Mouse (Mus musculus) stomach, postnatal 0 days (tissue): Measurements from ENCODE around the gene Tpk1. TPM values are rescaled to one million over a fixed set of nuclear protein-coding genes. Genes with fewer than 3 reads are reported as not detected.

Experiments used
- ATAC-seq: fragments of 200-750 bp; cut with Nextera tagmentation; 2 replicates; pipeline ENCODE4 v1.8.0; 2017; ENCODE audit not compliant: low FRiP score, low TSS enrichment
- DNase-seq: peaks from one replicate; pipeline ENCODE4 v3.0.0-alpha.2; 2016; ENCODE audit warnings: low spot score
- H3K27ac ChIP-seq: fragments of 300-500 bp; sonication (generic); replicated peaks from 2 replicates; pipeline ENCODE4 v1.5.1; 2014; ENCODE audit warnings: mild to moderate bottlenecking, control low read depth
- H3K27me3 ChIP-seq: fragments of 300-500 bp; sonication (generic); 2 replicates; pipeline ENCODE4 v1.6.1; 2014; ENCODE audit warnings: low read length; ENCODE audit not compliant: control insufficient read depth, insufficient read depth
- H3K36me3 ChIP-seq: fragments of 300-500 bp; sonication (generic); 2 replicates; pipeline ENCODE4 v1.6.1; 2014; ENCODE audit warnings: low read length, mixed read lengths; ENCODE audit not compliant: control insufficient read depth, insufficient read depth
- H3K4me1 ChIP-seq: fragments of 300-500 bp; sonication (generic); replicated peaks from 2 replicates; pipeline ENCODE4 v1.6.1; 2014; ENCODE audit warnings: antibody characterized with exemption; ENCODE audit not compliant: control insufficient read depth, insufficient read depth
- H3K4me2 ChIP-seq: fragments of 300-500 bp; sonication (generic); replicated peaks from 2 replicates; pipeline ENCODE4 v1.6.1; 2014; ENCODE audit warnings: low read depth, mild to moderate bottlenecking, control low read depth, moderate library complexity
- H3K4me3 ChIP-seq: fragments of 300-500 bp; sonication (generic); 2 replicates; pipeline ENCODE4 v1.5.1; 2014; ENCODE audit warnings: low read depth, low read length, control low read depth
- H3K9ac ChIP-seq: fragments of 300-500 bp; sonication (generic); 2 replicates; pipeline ENCODE4 v1.6.1; 2014; ENCODE audit warnings: mild to moderate bottlenecking, low read length, control low read depth, mixed read lengths
- H3K9me3 ChIP-seq: fragments of 300-500 bp; sonication (generic); 2 replicates; pipeline ENCODE4 v1.6.1; 2016; ENCODE audit warnings: low read length; ENCODE audit not compliant: control insufficient read depth
- CTCF ChIP-seq: IDR thresholded peaks from 2 replicates; pipeline ENCODE4 v1.5.1; 2016; ENCODE audit warnings: antibody characterized with exemption, low read depth, mild to moderate bottlenecking, moderate library complexity
- EP300 ChIP-seq: optimal IDR thresholded peaks from 2 replicates; pipeline ENCODE3; 2016; ENCODE audit warnings: antibody characterized with exemption
- whole genome bisulfite sequencing: fragments of 180-500 bp; shearing (Covaris S2); extraction: QIAGEN DNeasy Blood & Tissue Kit; methylation state at CpG from one replicate; pipeline ENCODE4 v1.1.7; 2014; 5-methylcytosine and 5-hydroxymethylcytosine counted together
- polyA plus RNA-seq: library from polyadenylated mRNA; unstranded; fragments of >200 nt; fragmentation: Nextera tagmentation; extraction: Ambion mirVana; gene quantifications from 2 replicates; pipeline ENCODE4 v1.2.1, GENCODE M21; 2015

Gene Tpk1
- polyA plus RNA-seq, 1 experiment from 2014 or later, result 21.4 TPM

GRCm38 (mm10) chr6:43531996-43532395, 134.1 kb downstream of the Tpk1 start:
- Histone ChIP-seq H3K27ac (no peak overlapping the region), H3K4me1 (no peaks in the 10 kb centered on the region), H3K36me3 (no peaks in the 10 kb centered on the region), H3K4me2 (no peak overlapping the region), H3K9me3 (no peaks in the 10 kb centered on the region), H3K9ac (no peak overlapping the region), H3K27me3 (no peaks in the 10 kb centered on the region), H3K4me3 (no peak overlapping the region)
- no peak for TF ChIP-seq CTCF
- TF ChIP-seq EP300, result no peak
- no peak for ATAC-seq
- DNase-seq, result no peak

DNA sequence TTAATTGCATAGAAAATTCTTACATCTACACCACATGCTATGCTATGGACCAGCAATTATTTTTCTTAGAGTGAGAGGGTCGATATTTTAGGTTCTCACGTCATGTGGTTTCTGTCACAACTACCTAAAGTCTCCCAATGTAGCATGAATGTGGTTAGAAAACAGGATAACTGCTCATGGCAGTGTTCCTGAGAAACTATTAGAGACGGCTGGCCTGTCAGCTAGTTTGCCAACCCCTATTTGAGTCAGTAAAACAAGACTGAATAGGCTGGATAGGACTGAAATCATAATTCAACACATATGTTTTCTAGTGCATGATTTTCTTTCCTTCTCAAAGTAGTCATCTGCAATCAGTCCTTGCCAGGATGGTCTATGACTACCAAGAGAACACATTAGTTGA, 137.1 kb downstream of the Tpk1 start:
- Histone ChIP-seq H3K4me1 (no peaks in the 10 kb centered on the region), H3K4me2 (no peak overlapping the region), H3K9me3 (no peaks in the 10 kb centered on the region), H3K27me3 (no peaks in the 10 kb centered on the region), H3K36me3 (no peaks in the 10 kb centered on the region), H3K4me3 (no peak overlapping the region), H3K27ac (no peak overlapping the region), H3K9ac (no peak overlapping the region)
- no peak for DNase-seq
- WGBS, result 70% methylated on average over 3 of the region's 3 CpGs
- no peak for ATAC-seq
- no peak for TF ChIP-seq EP300
- no peak for TF ChIP-seq CTCF

GRCm38 (mm10) chr6:43525028-43525427, 141.1 kb downstream of the Tpk1 start:
- 28% methylated on average over 2 of the region's 2 CpGs for WGBS
- Histone ChIP-seq H3K9me3 (no peaks in the 10 kb centered on the region), H3K36me3 (no peaks in the 10 kb centered on the region), H3K4me1 (no peaks in the 10 kb centered on the region), H3K27me3 (no peaks in the 10 kb centered on the region), H3K9ac (no peak overlapping the region), H3K4me2 (no peak overlapping the region), H3K27ac (no peak overlapping the region), H3K4me3 (no peak overlapping the region)
- ATAC-seq (no peak), DNase-seq (no peak)
- no peak for TF ChIP-seq CTCF
- TF ChIP-seq EP300, result no peak

- Histone ChIP-seq H3K9ac (no peak overlapping the region), H3K36me3 (no peaks in the 10 kb centered on the region), H3K27ac (no peak overlapping the region), H3K27me3 (no peaks in the 10 kb centered on the region), H3K9me3 (no peaks in the 10 kb centered on the region), H3K4me2 (no peak overlapping the region), H3K4me3 (no peak overlapping the region), H3K4me1 (no peaks in the 10 kb centered on the region)
- WGBS, result 24% methylated on average over 1 of the region's 1 CpGs
- no peak for ATAC-seq
- no peak for TF ChIP-seq EP300
- no peak for TF ChIP-seq CTCF
- no peak for DNase-seq
These were observed 144.0 kb downstream of the Tpk1 start for GRCm38 (mm10) chr6:43522046-43522445.

DNA sequence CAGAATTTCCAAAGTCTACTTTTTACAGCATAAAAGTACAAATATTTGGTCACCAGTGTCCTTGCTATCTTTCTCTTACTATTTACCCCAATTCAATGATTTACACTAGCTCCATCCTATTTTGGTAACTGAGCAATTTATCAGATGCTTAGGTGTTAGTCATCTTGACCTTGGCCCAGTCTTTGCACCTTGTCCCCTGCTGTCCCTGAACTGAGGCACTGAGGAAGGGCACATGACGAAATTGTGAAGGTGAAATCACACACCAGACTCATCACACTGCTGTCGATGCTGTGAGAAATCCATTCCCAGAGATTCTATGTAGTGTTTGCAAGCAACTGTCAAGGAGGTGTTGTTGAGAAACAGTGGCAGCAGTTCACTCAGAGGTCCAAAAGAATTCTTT, 145.9 kb downstream of the Tpk1 start:
- no peak for ATAC-seq
- no peaks in the 10 kb centered on the region for H3K36me3 ChIP-seq

DNA sequence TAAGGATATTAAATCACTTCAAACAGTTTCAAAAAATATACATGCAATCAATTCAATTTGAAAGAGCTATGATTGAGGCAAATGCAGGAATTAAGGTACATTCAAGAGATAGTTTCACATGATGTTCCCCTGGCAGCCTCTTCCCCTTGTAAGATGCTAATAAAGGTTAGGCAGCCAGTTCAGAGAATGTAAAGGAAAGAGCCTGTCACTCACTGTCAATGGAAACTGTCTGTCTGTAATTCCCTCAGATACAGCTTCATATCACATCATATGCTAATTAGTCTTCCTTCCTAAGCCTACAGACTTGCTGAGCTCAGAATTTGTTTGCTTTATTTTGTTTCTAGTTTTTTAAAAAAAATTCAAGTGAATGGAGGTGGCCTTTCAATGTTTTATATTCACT, 147.7 kb downstream of the Tpk1 start:
- no peaks in the 10 kb centered on the region for H3K36me3 ChIP-seq

More for the DNA sequence above, 145.9 kb downstream of the Tpk1 start:
- Histone ChIP-seq H3K4me1 (no peaks in the 10 kb centered on the region), H3K9me3 (no peaks in the 10 kb centered on the region), H3K4me3 (no peak overlapping the region), H3K27ac (no peak overlapping the region), H3K4me2 (no peak overlapping the region), H3K9ac (no peak overlapping the region), H3K27me3 (no peaks in the 10 kb centered on the region)
- no peak for TF ChIP-seq EP300
- no peak for TF ChIP-seq CTCF
- 54% methylated on average over 2 of the region's 2 CpGs for whole genome bisulfite sequencing
- no peak for DNase-seq

More for the DNA sequence above, 147.7 kb downstream of the Tpk1 start:
- no peak overlapping the region for H3K4me3 ChIP-seq
- ATAC-seq (no peak), DNase-seq (no peak)
- H3K27ac ChIP-seq, result no peak overlapping the region
- H3K4me2 ChIP-seq, result no peak overlapping the region
- H3K27me3 ChIP-seq, result no peaks in the 10 kb centered on the region
- H3K9ac ChIP-seq, result no peak overlapping the region
- no peaks in the 10 kb centered on the region for H3K9me3 ChIP-seq
- H3K4me1 ChIP-seq, result no peaks in the 10 kb centered on the region
- TF ChIP-seq EP300 (no peak), CTCF (no peak)
